Mouse (Mus musculus) WW6 (cell line): ENCODE data around the gene Cdc42ep4.

ENCODE experiments used
- DNase-seq: peaks from one replicate; pipeline ENCODE4 v3.0.0-alpha.2; 2013; ENCODE audit warnings: low read depth, low spot score

Gene Cdc42ep4

DNA sequence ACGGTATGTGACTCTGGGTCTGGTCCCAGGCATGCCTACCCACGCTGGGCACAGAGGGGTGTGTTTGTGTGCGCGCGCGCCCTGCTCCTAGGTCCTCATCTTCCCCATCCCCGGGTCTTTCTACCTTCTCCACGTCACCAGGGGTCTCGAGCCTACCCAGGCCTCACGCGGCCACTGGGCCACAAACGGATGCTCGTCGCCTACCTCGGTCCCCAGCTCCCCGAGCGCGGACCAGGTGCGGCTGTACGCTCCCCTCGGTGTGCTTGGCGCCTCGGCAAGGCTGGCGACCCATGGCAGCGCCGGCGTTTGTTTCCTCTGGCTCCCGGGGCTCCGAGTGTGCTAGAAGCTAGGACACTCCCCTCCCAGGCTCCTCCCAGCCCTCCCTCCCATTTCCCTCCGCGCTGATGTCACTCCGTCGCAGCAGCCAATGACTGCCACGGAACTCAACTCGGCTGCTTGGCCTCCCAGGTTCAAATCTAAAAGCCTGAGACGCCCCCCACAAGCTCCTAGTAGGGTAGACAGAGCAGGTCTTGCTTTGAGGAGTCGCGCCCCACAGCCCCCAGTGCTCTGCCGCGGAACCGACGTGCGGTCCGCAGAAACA, at the start of gene Cdc42ep4:
Gene Cdc42ep4, minus strand, starts transcription at position 398 of the 601 bp plus-strand sequence.
- DNase-seq, result peak; percentile 98

DNA sequence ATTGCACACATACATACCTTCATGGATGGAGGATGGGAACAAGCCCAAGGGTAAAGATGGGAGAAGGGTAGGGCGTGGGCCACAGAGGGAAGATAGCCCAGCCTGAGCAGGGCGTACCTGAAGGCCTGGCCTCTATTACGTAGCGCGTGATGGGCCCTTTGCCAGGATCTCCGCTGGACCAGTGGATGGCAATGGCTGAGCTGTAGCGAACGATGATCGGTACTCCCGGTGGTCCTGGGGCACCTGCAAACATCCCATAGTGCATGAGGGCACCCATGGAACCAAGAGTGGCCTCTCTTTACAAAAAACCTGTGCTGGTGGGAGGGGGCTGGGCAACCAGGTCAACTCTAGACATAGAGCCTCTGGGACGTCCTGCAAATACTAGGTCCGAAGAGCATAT, 48.3 kb upstream of the Cdc42ep4 start:
- DNase-seq, result no peak

DNA sequence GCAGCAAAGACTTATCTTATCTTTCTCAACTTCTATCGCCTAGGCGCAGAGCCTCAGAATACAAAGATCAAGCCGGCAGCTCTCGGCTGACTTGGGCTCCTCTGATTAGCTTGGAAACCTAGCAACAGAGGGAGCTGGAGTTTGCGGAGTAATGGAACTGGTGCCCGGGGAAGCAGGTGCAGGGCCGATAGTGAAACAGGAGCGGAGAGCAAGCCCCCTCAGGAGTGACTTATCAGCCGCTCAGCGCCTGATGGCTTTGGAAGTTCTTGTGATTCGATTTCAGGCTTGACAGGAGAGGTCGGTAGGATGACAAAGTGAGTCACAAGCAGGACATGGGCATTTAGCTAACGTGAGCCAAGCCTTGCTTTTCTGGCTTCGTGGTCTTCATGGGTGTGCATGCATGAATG, 47.4 kb upstream of the Cdc42ep4 start:
- DNase-seq, result no peak

DNA sequence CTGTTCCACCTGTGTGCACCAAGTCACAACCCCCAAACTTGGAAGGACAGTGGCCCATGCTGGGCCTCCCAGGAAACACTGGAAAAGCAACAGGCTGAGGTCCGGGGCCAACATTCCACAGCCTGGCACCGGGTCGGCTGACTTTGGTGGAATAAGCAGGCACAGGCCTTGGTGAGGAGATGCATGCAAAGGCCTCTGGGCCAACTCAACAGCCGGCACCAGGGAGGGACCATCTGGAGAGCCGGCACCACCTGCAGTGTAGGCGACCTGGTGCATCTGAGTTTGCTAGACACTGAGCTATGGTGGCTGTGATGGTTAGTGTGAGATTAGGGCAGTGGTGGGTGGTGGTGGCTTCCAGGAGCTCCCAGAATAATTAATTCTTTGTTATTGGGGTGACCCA, 46.3 kb upstream of the Cdc42ep4 start:
- DNase-seq, result no peak

DNA sequence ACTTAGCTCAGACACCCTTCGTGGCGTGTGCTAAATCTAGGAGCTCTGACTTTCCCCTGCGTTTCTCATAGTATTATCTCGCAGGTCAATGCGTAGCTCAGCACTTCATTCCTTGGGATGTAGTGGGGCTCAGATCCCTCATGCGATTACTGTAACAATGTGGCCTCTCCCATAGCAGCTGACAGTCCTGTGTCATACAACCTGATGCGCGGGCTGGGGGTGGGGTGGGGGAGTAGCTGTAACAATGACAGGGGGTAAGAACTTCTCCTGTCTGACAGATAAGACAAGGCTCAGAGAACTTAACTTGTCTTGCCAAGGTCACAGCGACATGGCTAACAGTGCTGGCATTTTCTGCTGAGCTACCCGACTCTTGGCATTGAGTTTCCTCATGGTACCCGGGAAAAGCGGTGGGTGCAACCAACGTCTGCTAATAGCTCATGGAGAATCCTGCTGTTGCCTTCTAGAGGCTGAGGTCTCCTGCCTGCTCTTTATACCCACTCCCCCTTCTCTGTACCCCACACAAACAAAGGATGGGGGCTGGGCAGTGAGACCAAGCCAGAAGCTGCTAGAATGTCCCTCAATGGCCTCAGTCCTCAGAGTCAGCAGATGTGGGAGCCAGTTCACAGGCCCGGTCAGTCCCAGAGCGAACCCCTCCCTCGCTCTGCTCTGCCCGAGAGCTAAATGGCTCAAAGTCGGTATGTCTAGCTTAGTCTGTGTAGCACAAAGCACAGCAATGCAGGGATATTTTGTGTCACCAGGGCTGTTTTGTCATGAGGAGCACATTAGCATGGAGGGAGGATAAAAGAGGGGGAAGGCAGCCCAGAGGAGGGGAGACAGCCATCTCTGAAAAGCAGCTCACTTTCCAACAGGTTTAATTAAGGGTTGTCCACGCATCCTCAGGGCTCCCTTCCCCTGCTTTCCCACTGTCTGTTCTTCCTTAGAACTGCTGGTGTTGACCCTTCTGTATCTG, 45.6 kb upstream of the Cdc42ep4 start:
- no peak for DNase-seq

DNA sequence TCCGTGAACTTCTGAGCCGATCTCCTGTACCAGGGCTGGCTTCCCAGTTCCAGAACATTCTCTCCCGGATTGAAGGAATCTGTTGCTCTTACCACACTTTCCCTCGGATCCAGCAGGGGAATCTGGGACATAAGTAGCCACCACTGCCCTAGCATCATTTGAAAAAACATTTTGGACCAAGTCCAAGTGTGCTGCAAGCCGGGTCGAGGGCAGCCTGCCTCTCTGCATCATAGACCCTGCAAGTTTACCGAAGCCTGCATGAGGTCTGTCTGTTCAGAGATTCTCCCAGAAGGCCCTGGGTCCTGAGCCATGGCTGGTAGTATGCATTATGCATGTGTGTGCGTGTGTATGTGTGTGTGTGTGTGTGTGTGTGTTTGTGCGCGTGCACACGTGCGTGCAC, 44.2 kb upstream of the Cdc42ep4 start:
- no peak for DNase-seq

DNA sequence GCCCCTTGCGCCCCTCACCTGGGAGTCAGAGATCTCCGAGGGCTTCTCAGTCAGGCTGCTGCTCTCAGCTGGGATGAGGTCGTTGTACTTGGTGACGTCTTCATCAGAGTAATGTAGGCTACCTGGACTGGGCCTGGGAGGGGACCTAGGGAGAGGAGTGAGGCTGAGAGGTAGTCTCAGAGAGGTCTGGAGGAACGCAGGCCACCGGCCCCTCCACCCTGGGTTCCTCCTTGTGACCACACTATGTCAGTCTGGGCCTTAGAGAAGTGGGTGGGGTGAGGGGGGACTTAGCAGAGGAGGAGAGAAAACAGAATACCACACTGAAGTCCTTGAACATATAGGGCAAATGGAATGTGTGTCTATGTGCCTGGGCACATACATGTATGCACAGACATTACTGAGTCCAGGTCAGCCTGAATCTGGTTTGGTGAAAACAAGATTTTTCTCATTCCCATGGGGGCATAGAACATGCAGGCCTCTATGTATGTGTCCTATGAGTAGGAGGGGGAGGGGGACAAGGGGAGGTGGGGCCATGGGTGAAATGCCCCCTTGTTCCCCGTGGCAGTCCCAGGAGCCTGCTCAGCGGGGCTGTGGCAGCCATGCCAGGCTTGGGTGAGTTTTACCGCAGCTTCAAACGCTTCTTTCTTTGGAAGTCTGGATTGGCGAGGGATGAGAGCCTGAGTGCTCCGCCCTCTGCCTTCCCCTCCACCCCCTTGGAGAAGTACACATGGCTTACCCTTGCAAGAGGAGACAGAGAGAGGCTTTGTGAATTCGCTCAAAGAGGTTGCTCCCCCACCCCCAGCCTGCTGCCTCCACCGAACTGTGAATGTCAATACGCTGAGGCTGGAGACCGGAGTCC, 39.9 kb upstream of the Cdc42ep4 start:
- DNase-seq, result no peak

DNA sequence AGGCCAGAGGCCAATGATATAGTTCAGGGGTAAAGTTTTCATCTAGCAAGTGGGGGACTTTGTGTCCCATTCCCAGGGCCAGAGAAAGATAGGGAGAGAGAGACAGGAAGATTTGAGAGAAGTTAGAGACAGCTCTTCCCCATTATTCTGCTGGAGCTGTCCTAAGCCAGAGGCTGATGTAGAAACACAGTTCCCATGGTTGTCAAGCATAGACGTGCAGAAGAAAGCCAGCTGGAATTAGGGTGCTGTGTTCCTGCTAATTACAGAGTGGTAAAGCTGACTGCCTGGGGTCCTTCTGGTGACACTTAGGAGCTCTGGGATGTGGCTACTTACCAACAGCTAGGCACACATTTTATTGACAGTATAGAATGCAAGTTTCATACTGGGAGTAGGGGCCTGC, 37.4 kb upstream of the Cdc42ep4 start:
- DNase-seq, result no peak

DNA sequence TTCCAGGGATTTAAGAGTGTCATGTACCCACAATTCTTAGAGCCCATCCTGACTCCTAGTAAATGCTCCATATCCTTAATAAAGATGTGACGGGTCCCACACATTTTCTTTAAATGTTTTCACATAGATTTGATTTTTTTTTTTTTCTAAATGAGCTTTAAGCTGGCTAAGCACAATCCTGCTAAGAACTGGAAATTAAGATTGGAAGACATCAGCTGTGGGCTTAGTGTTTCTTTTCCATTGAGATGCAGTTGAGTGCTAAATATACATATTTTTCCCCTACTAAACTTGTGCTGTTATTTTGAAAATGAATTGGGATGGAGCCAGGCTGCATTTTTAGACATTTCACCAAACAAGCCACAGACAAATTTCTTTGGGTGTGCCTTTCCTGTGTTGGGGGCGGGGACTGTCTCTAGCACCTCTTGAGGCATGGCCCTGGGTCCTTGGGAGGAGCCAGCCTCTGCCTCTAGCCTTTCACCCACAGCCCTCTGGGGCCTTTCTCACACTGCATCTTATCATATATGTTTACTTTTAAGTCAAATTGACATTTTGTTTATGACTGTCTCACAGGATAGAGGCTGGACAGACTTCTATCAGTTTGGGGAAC, 36.6 kb upstream of the Cdc42ep4 start:
- no peak for DNase-seq

DNA sequence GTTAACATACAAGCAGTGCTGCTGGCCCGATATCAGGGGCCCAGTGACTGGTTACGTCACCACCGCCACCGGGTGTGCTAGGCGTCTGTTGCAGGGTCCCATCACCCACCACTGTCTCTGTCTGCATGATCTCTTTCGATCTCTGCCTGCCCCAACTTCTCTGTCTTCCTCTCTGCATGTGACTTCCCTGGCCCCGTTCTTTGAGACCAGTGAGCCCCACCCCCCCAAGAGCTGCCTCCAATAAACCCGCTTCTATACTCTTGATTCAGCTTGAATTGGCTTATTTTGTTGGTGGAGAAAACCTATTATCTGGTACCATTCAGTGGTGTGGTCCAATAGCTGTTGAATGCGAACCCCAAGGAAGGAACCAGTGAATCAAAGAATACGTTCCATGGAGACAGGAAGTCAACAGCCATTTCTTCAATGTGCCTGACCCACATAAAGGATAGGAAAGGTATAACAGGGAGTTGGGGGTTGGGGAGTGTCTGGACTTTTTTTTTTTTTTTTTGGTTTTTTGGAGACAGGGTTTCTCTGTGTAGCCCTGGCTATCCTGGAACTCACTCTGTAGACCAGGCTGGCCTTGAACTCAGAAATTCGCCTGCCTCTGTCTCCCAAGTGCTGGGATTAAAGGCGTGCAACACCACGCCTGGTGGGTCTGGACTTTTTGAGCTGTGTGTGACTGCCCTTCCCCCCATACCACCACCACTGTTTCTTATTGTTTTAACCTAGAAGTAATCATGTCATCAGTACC, 35.9 kb upstream of the Cdc42ep4 start:
- no peak for DNase-seq

DNA sequence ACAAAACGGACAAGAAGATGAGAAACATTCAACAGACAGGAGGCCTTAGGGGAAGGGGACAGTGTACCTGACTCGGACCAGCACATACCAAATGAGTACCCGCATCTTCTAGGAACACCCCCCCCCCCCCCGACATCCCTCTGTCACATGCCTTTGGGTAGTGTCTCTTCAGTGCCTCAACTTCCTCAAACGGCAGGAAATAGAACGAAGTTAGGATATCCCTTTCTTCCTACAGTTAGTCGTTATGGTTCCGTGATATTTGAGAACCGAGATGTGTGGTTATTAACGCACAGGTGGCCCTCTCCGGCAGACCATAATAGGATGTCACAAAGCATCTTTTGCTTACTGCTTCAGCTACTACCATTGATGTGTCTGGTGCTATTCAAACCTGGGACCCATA, 35.3 kb upstream of the Cdc42ep4 start:
- DNase-seq, result no peak

DNA sequence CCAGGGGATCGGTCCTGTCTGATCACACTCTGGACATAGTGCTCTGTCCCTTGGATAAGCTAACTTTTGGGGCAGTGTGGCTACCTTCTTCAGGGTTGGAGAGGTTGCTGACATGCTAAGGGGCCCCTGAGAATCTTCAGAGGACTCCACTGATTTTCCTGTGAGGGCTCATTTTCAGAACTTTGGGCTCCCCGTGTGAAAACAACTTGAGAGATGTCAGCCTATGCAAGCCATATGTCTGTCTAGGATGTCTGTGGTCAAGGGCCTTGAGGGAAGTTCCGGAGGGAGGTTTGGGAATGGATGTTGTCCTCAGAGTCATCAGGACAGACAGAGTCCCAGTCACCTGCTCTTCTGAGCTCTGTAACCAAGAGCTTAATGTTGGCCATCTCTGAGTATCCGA, 34.7 kb upstream of the Cdc42ep4 start:
- no peak for DNase-seq

DNA sequence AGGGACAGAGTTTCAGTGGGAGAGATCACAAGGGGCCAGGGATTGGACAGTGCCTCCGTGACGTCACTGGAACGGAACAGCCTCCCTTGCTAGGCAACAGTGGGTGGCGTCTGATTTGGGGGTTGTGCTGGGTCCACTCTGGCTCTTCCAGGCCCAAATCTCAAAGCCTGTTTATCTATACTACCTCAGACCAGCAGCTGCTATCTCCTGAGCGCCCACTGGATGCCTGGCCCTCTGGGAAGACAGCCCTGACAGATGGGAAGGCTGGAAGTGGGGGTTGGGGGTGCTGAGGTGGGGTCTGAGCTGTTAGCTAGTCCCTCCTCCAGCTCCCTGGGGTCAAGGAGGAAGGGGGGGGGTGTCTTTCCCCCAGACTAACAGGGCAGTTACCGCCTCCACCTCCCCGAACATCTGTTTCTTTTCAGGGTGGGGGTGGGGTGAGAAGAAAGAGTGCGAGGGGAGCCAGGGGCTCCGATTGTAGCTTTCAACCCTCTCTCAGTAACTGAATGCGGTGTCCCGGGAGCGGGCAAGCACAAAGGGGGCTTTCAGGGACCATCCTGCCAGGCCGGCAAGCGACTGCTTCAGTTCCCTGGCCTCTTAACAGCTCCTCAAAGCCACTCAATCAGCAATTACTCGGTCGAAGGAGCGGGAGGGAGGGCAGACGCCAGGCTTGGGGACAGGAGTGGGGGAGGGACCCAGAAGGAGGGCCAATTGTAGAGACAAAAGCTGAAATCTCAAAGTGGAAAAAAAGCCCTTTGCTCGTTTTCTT, 33.9 kb upstream of the Cdc42ep4 start:
- DNase-seq, result no peak

DNA sequence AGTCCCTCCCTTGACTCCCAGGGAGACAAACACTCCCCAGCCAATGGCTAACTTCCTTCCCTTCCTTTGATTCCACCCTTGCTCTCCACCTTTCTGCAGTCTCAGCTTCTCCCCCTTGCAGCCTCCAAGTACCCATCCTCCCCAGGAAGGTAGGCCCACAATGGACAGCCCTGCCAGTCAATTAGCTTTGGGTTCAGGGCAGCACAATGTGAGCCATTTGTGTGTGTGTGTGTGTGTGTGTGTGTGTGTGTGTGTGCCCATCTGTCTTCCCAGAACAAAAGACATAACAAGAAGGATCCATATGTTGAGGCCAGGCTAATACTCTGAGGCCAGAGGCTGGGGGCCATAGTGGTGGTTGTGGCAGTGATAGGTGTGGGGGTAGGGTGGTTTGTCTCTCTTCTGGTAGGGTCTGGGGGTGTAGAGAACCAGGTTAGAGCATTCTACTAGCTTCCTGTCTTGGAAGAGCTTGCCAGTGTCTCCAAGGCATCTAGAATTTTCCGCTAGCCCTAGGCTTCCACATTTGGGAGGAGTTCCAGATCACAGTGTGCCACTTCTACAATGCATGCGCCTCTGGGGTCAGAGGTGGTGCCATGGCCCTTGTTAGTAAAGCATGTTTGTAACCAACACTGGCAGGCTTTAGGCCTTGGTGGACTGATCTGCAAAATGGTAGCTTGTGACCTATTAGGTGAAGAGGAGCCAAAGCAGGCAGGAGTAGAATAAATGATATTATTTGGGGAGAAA, 33.1 kb upstream of the Cdc42ep4 start:
- DNase-seq, result no peak

DNA sequence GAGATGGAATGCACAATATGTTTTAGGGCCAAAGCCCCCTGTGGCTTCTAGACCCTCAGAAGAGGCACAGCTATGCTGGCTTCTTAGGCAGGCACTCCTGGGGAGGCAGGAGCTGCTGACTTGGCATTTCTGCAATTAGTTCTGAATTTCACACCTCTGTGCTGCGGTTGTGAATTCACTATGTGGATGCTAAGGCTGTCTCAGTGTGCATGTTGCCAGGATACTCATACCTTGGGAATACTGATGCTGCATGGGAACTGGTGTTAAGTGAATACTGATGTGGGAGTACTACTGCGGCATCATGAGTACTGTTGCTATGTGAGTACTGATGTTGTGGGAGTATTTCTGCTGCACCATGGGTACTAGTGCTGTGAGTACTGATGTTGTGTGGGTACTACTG, 30.8 kb upstream of the Cdc42ep4 start:
- DNase-seq, result no peak

DNA sequence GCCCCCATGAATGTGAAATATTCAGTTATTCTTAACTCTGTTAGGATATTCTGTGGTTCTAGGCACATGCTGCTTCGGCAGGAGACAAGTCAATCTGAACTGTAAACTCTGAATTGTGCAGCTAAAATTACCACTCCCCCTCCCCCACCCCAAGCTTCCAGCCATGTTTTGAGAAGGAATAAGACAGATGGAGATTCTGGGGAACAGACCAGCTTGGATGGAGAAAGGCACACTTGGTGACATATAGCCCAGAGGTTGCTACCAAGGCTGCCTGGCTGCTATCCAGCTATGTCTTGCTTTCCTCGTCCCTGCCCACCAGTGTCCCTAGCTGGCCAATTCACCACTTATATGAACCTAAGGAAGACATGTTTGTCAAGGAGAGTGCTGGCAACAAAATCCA, 30.3 kb upstream of the Cdc42ep4 start:
- no peak for DNase-seq

DNA sequence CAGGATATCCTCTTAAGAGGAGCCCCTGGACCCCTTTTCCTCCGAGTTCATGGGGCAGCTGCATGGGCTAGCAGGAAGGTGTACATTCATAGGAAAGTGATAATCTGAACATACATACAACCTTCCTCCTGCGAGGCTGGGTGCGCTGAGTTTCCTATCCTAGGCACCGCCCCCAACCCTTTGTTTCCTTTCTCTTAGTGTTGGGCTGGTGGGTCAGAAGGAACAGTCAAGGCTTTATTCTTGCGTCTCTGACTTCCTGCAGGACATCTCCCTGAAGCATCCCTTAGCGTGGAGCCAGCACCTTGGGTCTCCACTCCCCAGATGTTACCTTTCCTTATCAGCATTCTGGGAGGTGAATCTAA, 28.0 kb upstream of the Cdc42ep4 start:
- no peak for DNase-seq

DNA sequence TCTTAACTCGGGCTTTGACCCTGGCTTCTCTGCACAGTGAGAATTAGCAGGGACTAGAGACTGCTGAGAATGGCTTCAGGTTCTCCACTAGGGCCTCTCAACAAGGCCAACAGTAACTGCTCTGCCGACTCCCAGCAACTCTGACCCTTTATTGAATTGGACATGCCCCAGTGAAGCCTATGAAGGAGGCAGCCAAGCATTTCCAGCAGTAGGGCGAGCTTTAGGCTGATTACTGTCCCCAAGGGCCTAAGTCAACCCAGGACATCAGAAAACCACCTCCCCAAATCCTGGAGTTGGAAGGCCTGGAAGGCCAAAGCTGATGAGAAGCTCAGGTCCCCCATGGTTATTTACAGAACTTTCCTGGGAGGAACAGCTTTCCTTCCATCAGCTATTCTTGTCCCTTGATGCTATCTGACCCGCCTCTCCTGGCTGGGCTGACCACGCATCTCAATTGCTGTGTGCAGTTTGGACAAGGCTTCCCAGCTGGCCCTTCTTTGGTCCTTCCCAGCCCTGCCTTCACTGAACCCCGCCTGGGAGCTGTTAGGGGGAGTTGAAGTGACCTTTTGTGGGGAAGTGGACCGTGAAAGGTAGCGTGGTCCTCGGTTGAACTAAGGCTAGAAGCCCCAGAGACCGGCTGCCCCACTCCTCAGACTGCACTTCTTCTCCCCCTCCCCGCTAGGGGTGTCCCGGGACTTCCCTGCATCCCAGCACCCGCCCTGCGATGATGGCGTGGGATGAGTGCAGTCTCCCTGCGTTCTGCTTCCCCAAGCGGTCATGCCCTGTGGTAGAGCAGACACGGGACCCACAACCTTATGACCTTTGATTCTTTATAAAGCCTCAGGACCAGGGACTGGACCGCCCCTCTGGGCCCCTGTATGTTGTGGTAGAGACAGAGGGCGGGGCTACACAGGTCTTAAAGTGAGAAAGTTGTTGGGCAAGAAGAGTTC, 27.3 kb upstream of the Cdc42ep4 start:
- no peak for DNase-seq
